In the genomic region with DNA sequence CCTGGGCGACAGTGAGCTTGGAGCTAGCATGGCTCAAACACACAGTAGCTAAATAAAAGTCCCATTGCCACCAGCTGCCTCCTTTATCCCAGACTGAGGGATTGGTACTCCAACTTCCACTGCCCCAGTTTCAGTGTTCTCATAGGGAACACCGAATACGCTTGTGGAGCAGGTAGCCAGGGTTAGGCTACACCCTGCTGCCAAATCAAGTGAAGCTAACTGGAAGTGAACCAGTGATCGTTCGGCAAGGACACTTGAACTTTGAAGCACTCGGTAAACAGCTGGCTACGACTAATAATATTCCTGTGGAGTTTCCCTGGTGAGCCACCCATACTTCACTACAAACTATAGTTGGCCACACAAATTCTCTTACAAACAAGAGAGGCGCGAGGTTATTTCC, we compare ENCODE assay signal across 8 mouse cellular contexts. TPM values are rescaled to one million over a fixed set of nuclear protein-coding genes. Genes with fewer than 3 reads are reported as not detected.
A peak's percentile ranks its signal among the peaks of the same experiment; 100 is the strongest.
DNase-seq lines count a peak whose midpoint lies in the region; ATAC-seq and TF ChIP-seq lines count a peak whose summit lies in the region.

No protein-coding gene starts in this region.

- H3K9ac ChIP-seq in embryonic facial prominence, embryonic 12.5 days = no peak overlapping the region
- no peak overlapping the region for H3K9ac ChIP-seq in intestine, postnatal 0 days (ENCODE audit: low read depth, low read length)

- H3K4me1 ChIP-seq in embryonic facial prominence, embryonic 12.5 days = peaks cover 11% of the 10 kb centered on the region
- peaks cover 3% of the 10 kb centered on the region; the same call in 1 of the 2 replicates for H3K4me1 ChIP-seq in intestine, postnatal 0 days (replicated peaks; ENCODE audit: control insufficient read depth, insufficient read depth, low read length)

- 89% methylated on average over 9 of the region's 9 CpGs for WGBS in embryonic facial prominence, embryonic 12.5 days
- 60% methylated on average over 9 of the region's 9 CpGs for WGBS in intestine, postnatal 0 days

- H3K4me2 ChIP-seq in embryonic facial prominence, embryonic 12.5 days (replicated peaks) = peak overlapping the region; percentile 88
- peak overlapping the region; percentile 86 for H3K4me2 ChIP-seq in intestine, postnatal 0 days (replicated peaks; ENCODE audit: low read depth)

- H3K9me3 ChIP-seq in embryonic facial prominence, embryonic 12.5 days = no peaks in the 10 kb centered on the region
- H3K9me3 ChIP-seq in intestine, postnatal 0 days (ENCODE audit: control insufficient read depth) = no peaks in the 10 kb centered on the region

- H3K4me3 ChIP-seq in embryonic facial prominence, embryonic 12.5 days = peak overlapping the region; percentile 89; the same call in 1 of the 2 replicates
- H3K4me3 ChIP-seq in intestine, postnatal 0 days (ENCODE audit: low read depth, low read length) = peak overlapping the region; percentile 83

- H3K27ac ChIP-seq in embryonic facial prominence, embryonic 12.5 days = no peak overlapping the region
- no peak overlapping the region for H3K27ac ChIP-seq in intestine, postnatal 0 days (ENCODE audit: low read depth, low read length)

- no peaks in the 10 kb centered on the region for H3K36me3 ChIP-seq in embryonic facial prominence, embryonic 12.5 days
- H3K36me3 ChIP-seq in intestine, postnatal 0 days (ENCODE audit: control insufficient read depth, insufficient read depth) = no peaks in the 10 kb centered on the region

- no peaks in the 10 kb centered on the region for H3K27me3 ChIP-seq in embryonic facial prominence, embryonic 12.5 days
- no peaks in the 10 kb centered on the region for H3K27me3 ChIP-seq in intestine, postnatal 0 days (replicated peaks; ENCODE audit: control insufficient read depth, insufficient read depth, low read length)

- no peak for TF ChIP-seq CTCF in intestine, postnatal 0 days (IDR thresholded peaks at IDR 0.05; ENCODE audit: low read depth)

- no peak for ATAC-seq in embryonic facial prominence, embryonic 12.5 days (ENCODE audit: insufficient number of reproducible peaks, insufficient read depth, low FRiP score, low TSS enrichment)
- no peak for ATAC-seq in intestine, postnatal 0 days

- peak; percentile 33 for DNase-seq in adrenal gland, adult 2 months
- DNase-seq in adrenal gland, postnatal 4 days (ENCODE audit: low spot score in 2 of 2) = no peak
- peak; percentile 38 for DNase-seq in lung, postnatal 14 days
- DNase-seq in right cerebral cortex, postnatal 4 days = no peak
- DNase-seq in right cerebral cortex, postnatal 36 days (ENCODE audit: low spot score in 2 of 2) = no peak
- no peak for DNase-seq in layer of hippocampus, postnatal 10 days (ENCODE audit: low spot score in 2 of 2)

RNA-seq across cellular contexts. Expression of a gene that starts 1.6 kb away (rescaled TPM):
- 10 to 100 TPM; 18.0 to 25.7 TPM for total RNA-seq in adrenal gland, adult 2 months (2021)
- 21.8 and 22.6 TPM in 2 replicates for polyA plus RNA-seq in adrenal gland, adult 2 months (2012; rRNA removed)
- total RNA-seq in adrenal gland, postnatal 4 days (2021) = 10 to 100 TPM; 15.5 to 16.3 TPM
- polyA plus RNA-seq in embryonic facial prominence, embryonic 12.5 days (2016; fragmentation: Nextera tagmentation; extraction: Ambion mirVana) = 38.7 and 41.6 TPM in 2 replicates
- polyA plus RNA-seq in intestine, postnatal 0 days (2015; fragmentation: Nextera tagmentation; extraction: Ambion mirVana) = 31.7 and 33.0 TPM in 2 replicates
- 10 to 100 TPM; 14.8 to 16.6 TPM for total RNA-seq in layer of hippocampus, postnatal 10 days (2021)

Comparison
In these comparisons a context has a peak if more than half of its experiments do, and no peak if none do; other contexts are left out.
1. DNase-seq: peak in adrenal gland, adult 2 months (single experiment) and lung, postnatal 14 days (single experiment); none in adrenal gland, postnatal 4 days (0 of 2), right cerebral cortex, postnatal 4 days (single experiment), right cerebral cortex, postnatal 36 days (0 of 2) and layer of hippocampus, postnatal 10 days (0 of 2).